Mouse (Mus musculus) E14TG2a.4 (cell line): ENCODE data around the gene 4933411K16Rik.

Experiments
- H3K27me3 ChIP-seq: 2 replicates; pipeline ENCODE4 v1.6.1; 2014; ENCODE audit warnings: low read length, control low read depth; ENCODE audit not compliant: insufficient read depth
- H3K36me3 ChIP-seq: 2 replicates; pipeline ENCODE4 v1.6.1; 2014; ENCODE audit warnings: low read length, control low read depth; ENCODE audit not compliant: insufficient read depth
- H3K4me1 ChIP-seq: replicated peaks from 2 replicates; pipeline ENCODE4 v1.6.1; 2014; ENCODE audit warnings: low read depth, low read length, control low read depth
- H3K4me3 ChIP-seq: replicated peaks from 2 replicates; pipeline ENCODE4 v1.5.1; 2014; ENCODE audit warnings: mild to moderate bottlenecking, low read length
- H3K9me3 ChIP-seq: 2 replicates; pipeline ENCODE4 v1.6.1; 2014; ENCODE audit warnings: low read length, control low read depth
- CTCF ChIP-seq: conservative IDR thresholded peaks from 2 replicates; pipeline ENCODE4 v1.5.1; 2014; ENCODE audit warnings: low read length
- NANOG ChIP-seq: IDR thresholded peaks from 2 replicates; pipeline ENCODE4 v1.6.1; 2014; ENCODE audit warnings: borderline replicate concordance, low read length, mixed read lengths

Gene 4933411K16Rik

GRCm38 (mm10) chr19:42099406-42099805, 47.4 kb downstream of the 4933411K16Rik start:
- peaks cover 63% of the 10 kb centered on the region for H3K36me3 ChIP-seq
- TF ChIP-seq NANOG (no peak), CTCF (no peak)
- peaks cover 18% of the 10 kb centered on the region; the same call in 1 of the 2 replicates for H3K4me1 ChIP-seq
- no peaks in the 10 kb centered on the region for H3K27me3 ChIP-seq
- H3K9me3 ChIP-seq: no peaks in the 10 kb centered on the region
- H3K4me3 ChIP-seq: no peak overlapping the region
